Mouse (Mus musculus) liver, embryonic 13.5 days (tissue): Measurements from ENCODE around the gene Pomt2. TPM values are rescaled to one million over a fixed set of nuclear protein-coding genes. Genes with fewer than 3 reads are reported as not detected.

Experiments
- ATAC-seq: fragments of 200-750 bp; cut with Nextera tagmentation; 2 replicates; pipeline ENCODE4 v1.8.0; 2017; ENCODE audit warnings: low read depth, mild to moderate bottlenecking, moderate number of reproducible peaks, moderate library complexity
- DNase-seq: peaks from one replicate; pipeline ENCODE4 v3.0.0; 2022
- H3K27ac ChIP-seq: fragments of 300-500 bp; sonication (generic); 2 replicates; pipeline ENCODE4 v1.5.1; 2015; ENCODE audit warnings: moderate library complexity, mild to moderate bottlenecking, inconsistent platforms
- H3K27me3 ChIP-seq: fragments of 300-500 bp; sonication (generic); 2 replicates; pipeline ENCODE4 v1.6.1; 2015; ENCODE audit warnings: mild to moderate bottlenecking, inconsistent platforms
- H3K36me3 ChIP-seq: fragments of 300-500 bp; sonication (generic); 2 replicates; pipeline ENCODE4 v1.6.1; 2015; ENCODE audit warnings: mild to moderate bottlenecking, inconsistent platforms
- H3K4me1 ChIP-seq: fragments of 300-500 bp; sonication (generic); replicated peaks from 2 replicates; pipeline ENCODE4 v1.6.1; 2015; ENCODE audit warnings: inconsistent platforms
- H3K4me2 ChIP-seq: fragments of 300-500 bp; sonication (generic); 2 replicates; pipeline ENCODE4 v1.6.1; 2015; ENCODE audit warnings: inconsistent platforms, mild to moderate bottlenecking, moderate library complexity
- H3K4me3 ChIP-seq: fragments of 300-500 bp; sonication (generic); replicated peaks from 2 replicates; pipeline ENCODE4 v1.5.1; 2015; ENCODE audit warnings: mild to moderate bottlenecking, inconsistent platforms
- H3K9ac ChIP-seq: fragments of 300-500 bp; sonication (generic); 2 replicates; pipeline ENCODE4 v1.6.1; 2015; ENCODE audit warnings: mild to moderate bottlenecking, inconsistent platforms
- H3K9me3 ChIP-seq: fragments of 300-500 bp; sonication (generic); replicated peaks from 2 replicates; pipeline ENCODE4 v1.6.1; 2016; ENCODE audit warnings: inconsistent platforms
- WGBS: fragments of 180-500 bp; shearing (Covaris S2); methylation state at CpG from one replicate; pipeline ENCODE4 v1.1.7; 2015; ENCODE audit not compliant: insufficient replicate concordance; 5-methylcytosine and 5-hydroxymethylcytosine counted together
- polyA plus RNA-seq: library from polyadenylated mRNA; unstranded; fragments of >200 nt; fragmentation: Nextera tagmentation; extraction: Ambion mirVana; gene quantifications from 2 replicates; pipeline ENCODE4 v1.2.1, GENCODE M21; 2015

The Pomt2 gene
- polyA plus RNA-seq, 1 experiment from 2014 or later: 3.8 TPM

DNA sequence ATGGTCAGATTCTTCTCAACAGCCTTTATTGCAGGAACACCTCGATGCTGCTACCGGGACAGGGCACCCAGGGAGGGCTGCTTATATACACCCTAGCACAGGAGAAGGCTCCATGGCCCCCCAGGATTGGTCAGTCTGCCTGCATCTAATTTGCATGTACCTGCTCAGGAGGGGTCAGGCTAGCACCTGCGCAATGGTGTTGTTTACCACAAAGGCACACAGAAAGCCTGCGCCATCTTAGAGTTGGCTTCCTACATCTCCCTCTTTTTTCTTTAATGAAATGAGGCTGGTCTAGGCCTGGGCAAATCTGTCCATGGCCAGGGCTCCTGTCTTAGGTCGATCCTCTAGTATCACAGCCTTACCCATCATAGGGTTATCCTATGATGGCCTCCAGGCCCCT is 1.7 kb upstream of the Pomt2 start:
- WGBS: 87% methylated on average over 5 of the region's 5 CpGs
- H3K4me1 ChIP-seq: peaks cover 25% of the 10 kb centered on the region

DNA sequence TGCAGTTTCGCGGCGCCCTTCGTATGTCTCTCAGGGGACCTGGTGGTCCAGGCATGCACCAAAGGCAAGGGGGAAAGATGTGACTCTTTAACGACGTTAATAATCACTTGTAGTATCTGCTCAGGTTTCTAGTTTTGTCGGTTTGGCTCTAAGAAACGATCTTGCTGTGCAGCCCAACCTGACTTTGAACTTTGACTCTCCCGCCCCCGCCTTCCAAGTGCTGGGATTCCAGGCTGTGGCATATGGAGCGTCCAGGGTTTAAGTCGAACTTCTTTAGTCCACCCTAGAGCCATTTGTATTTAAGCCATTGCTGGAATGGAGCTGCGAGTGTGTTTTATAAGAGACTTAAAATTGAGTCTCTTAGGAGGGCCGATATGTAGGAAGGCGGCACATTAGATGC is 368 bp upstream of the Pomt2 start:
- Histone ChIP-seq H3K27ac (peak overlapping the region; percentile 81), H3K36me3 (peaks cover 9% of the 10 kb centered on the region), H3K4me1 (peaks cover 25% of the 10 kb centered on the region), H3K27me3 (no peaks in the 10 kb centered on the region), H3K4me2 (peak overlapping the region; percentile 77), H3K9ac (peak overlapping the region; percentile 82), H3K9me3 (peaks cover 4% of the 10 kb centered on the region; the same call in 1 of the 2 replicates), H3K4me3 (peak overlapping the region; percentile 75)
- DNase-seq: no peak
- 15% methylated on average over 15 of the region's 15 CpGs for WGBS
- no peak for ATAC-seq

More for the DNA sequence above, 1.7 kb upstream of the Pomt2 start:
- DNase-seq: no peak
- peaks cover 9% of the 10 kb centered on the region for H3K36me3 ChIP-seq
- H3K27ac ChIP-seq: no peak overlapping the region
- H3K9ac ChIP-seq: no peak overlapping the region
- no peak overlapping the region for H3K4me3 ChIP-seq
- H3K4me2 ChIP-seq: no peak overlapping the region
- no peaks in the 10 kb centered on the region for H3K27me3 ChIP-seq
- no peak for ATAC-seq
- H3K9me3 ChIP-seq: peaks cover 4% of the 10 kb centered on the region; the same call in 1 of the 2 replicates

DNA sequence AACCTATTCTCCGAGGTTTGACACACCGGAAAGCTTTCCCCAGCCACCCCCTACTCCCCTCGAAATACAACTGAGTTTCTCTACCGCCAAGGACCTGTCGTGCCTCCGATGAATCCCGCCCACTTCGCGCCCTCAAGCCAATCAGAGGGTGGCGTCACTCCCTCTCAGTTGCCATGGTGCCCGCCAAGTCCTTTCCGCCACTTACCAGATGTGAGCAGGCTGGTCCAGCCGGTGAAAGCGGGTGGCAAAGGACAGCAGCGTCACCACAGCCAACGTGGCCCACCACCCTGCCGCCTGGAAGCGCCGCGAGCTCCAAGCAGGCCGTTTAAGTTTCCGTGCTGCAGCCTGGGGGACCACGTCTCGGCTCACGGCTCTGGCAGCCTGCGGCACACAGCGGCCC is 802 bp downstream of the Pomt2 start, which contains the start of gene Gstz1:
TSS of gene Gstz1 (plus strand) at position 200 of the 400 bp plus-strand sequence.
- peaks cover 25% of the 10 kb centered on the region for H3K4me1 ChIP-seq
- no peaks in the 10 kb centered on the region for H3K9me3 ChIP-seq
- H3K27ac ChIP-seq: peak within 1 kb of the TSS; percentile 81
- DNase-seq: peak; percentile 86
- ATAC-seq: peak; percentile 80
- peak within 1 kb of the TSS; percentile 82 for H3K9ac ChIP-seq
- peak within 1 kb of the TSS; percentile 77 for H3K4me2 ChIP-seq
- under 1% methylated on average over 27 of the region's 27 CpGs for WGBS
- peak within 1 kb of the TSS; percentile 75 for H3K4me3 ChIP-seq
- H3K27me3 ChIP-seq: no peaks in the 10 kb centered on the region
- peaks cover 9% of the 10 kb centered on the region for H3K36me3 ChIP-seq

DNA sequence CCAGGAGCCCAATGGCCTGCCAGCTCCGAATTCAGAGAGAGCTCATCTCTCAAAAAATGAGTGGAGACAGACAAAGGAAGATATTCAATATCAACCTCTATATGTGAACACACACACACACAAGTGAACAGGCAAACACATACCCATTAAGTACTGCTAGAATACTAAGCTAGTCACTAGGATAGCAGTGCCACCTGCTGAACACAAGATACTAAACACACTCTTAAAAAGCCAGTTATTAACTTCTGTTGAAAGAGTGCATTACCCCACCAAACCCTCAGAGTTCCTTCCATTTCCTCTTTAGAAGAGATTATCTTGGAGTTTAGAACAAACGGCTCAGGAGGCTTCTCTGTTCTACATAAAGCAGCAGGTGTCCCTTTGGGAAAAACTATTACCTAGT is 5.6 kb downstream of the Pomt2 start:
- 53% methylated on average over 2 of the region's 2 CpGs for WGBS
- DNase-seq: no peak

DNA sequence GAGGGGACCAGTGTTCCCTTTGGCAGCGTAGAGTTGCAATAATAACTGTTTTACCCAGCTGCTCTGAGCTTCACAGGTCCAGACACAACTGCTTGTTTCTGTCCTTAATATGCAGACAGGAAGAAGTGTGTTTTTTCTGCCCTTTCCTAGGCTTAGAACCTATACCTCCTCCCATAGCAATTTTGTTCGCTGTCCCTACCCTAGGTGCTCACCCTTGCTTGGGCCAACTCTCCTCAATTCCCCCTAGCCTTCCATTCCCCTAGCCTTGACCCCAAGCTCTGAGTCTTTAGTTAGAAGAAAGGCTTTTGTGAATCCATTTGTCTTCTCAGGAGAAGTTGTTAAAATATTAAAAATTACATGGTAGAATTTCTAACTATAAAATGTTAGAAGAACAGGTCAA is 9.0 kb downstream of the Pomt2 start:
- Histone ChIP-seq H3K4me2 (no peak overlapping the region), H3K36me3 (peaks cover 7% of the 10 kb centered on the region; the same call in 1 of the 2 replicates), H3K4me3 (no peak overlapping the region), H3K27ac (no peak overlapping the region), H3K9me3 (no peaks in the 10 kb centered on the region), H3K4me1 (no peaks in the 10 kb centered on the region), H3K27me3 (no peaks in the 10 kb centered on the region), H3K9ac (no peak overlapping the region)
- no peak for DNase-seq
- ATAC-seq: no peak
- WGBS: 69% methylated on average over 2 of the region's 2 CpGs

More for the DNA sequence above, 5.6 kb downstream of the Pomt2 start:
- Histone ChIP-seq H3K27me3 (no peaks in the 10 kb centered on the region), H3K27ac (no peak overlapping the region), H3K4me2 (no peak overlapping the region), H3K4me1 (peaks cover 14% of the 10 kb centered on the region), H3K9ac (no peak overlapping the region), H3K36me3 (peaks cover 7% of the 10 kb centered on the region; the same call in 1 of the 2 replicates), H3K4me3 (no peak overlapping the region), H3K9me3 (no peaks in the 10 kb centered on the region)
- ATAC-seq: no peak

DNA sequence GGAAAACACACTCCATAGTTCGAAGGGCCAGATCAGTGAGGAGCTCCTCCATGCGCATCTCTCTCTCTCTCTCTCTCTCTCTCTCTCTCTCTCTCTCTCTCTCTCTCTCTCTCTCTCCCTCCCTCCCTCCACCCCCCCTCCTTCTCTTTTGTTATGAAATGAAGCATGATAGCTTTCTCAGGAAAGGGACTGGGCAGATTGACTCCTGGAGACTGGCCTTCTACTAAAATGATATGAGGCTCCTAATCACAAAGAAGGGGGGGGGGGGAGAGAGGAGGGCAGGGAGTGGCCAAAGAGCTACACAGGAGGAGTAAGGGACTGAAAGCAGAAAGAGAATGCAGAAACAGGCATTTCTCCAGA is 9.4 kb downstream of the Pomt2 start:
- no peak overlapping the region for H3K9ac ChIP-seq
- H3K4me3 ChIP-seq: no peak overlapping the region
- no peaks in the 10 kb centered on the region for H3K9me3 ChIP-seq
- no peaks in the 10 kb centered on the region for H3K27me3 ChIP-seq
- WGBS: 78% methylated on average over 2 of the region's 2 CpGs
- no peak overlapping the region for H3K4me2 ChIP-seq
- ATAC-seq (no peak), DNase-seq (no peak)
- H3K27ac ChIP-seq: no peak overlapping the region
- no peaks in the 10 kb centered on the region for H3K4me1 ChIP-seq
- H3K36me3 ChIP-seq: peaks cover 7% of the 10 kb centered on the region; the same call in 1 of the 2 replicates

DNA sequence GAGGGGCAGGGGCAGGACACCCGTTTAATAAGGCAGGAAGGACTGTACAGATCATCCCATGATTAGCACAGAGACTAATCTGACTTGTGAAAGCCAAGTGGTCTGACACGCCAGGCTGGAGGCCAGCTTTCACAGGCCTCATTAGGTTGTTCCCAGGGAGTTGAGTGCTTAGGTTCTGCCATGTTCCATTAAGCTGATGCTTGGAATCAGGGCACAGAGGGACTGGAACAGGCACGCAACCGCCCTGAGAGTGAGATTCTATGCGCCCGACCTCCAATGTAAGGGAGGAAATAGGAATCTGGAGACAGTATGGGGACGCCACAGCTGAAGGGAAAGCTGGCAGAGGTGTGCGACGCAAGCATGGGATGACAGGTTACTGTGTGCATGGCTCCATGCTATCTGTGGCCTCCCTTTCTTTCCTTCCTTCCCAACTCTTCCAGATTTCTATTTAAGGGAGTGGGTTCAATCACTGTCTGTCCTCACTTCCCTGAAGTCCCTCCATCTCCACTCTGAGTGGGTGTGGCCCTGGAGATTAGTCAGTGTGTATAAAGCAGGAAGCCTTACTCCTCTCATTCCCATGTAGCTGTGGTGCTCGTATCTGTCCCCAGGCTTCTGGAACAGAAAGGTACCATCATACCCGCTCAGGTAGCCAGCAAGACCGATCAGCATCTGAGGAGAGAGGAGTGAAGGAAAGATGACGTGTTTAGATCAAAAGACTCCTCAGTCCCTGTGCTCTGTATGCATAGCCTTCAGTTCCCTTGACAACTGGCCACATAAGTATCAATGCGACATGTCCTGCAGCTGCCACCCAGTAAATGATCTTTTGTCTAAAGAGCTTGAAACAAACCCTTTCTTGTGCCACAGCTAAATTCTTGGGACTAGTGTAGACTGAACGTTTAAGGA is 10.1 kb downstream of the Pomt2 start:
- WGBS: 81% methylated on average over 15 of the region's 15 CpGs
- no peak overlapping the region for H3K9ac ChIP-seq
- no peaks in the 10 kb centered on the region for H3K9me3 ChIP-seq
- DNase-seq (no peak), ATAC-seq (no peak)
- peaks cover 7% of the 10 kb centered on the region; the same call in 1 of the 2 replicates for H3K36me3 ChIP-seq
- H3K4me3 ChIP-seq: no peak overlapping the region
- peaks cover 3% of the 10 kb centered on the region for H3K4me1 ChIP-seq
- H3K4me2 ChIP-seq: no peak overlapping the region
- H3K27ac ChIP-seq: no peak overlapping the region
- H3K27me3 ChIP-seq: no peaks in the 10 kb centered on the region

DNA sequence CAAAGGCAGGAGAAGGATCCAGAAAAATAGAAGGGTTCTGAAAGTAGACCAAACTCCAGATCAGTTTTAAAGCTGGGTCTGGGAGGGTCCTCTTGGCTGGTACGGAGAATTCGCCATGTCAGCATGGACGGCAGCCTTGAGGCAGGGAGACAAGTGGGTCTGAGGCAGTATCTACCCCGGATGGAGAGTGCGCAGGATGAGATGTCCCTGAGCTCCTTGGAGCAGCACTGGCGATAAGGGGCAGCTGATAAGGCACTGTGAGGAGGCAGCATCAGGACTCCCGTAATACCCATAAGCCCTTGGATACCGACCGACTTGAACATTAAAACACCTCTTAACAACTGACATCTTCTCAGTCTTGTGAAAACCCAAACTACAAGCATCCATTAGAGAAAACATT is 15.0 kb downstream of the Pomt2 start:
- ATAC-seq (peak; percentile 63; the same call in 1 of the 2 replicates), DNase-seq (no peak)
- H3K4me3 ChIP-seq: no peak overlapping the region
- WGBS: 52% methylated on average over 9 of the region's 9 CpGs
- H3K4me1 ChIP-seq: peaks cover 12% of the 10 kb centered on the region
- H3K9me3 ChIP-seq: no peaks in the 10 kb centered on the region
- H3K27me3 ChIP-seq: no peaks in the 10 kb centered on the region
- no peak overlapping the region for H3K9ac ChIP-seq
- peaks cover 13% of the 10 kb centered on the region; the same call in 1 of the 2 replicates for H3K36me3 ChIP-seq
- no peak overlapping the region for H3K27ac ChIP-seq
- no peak overlapping the region for H3K4me2 ChIP-seq

DNA sequence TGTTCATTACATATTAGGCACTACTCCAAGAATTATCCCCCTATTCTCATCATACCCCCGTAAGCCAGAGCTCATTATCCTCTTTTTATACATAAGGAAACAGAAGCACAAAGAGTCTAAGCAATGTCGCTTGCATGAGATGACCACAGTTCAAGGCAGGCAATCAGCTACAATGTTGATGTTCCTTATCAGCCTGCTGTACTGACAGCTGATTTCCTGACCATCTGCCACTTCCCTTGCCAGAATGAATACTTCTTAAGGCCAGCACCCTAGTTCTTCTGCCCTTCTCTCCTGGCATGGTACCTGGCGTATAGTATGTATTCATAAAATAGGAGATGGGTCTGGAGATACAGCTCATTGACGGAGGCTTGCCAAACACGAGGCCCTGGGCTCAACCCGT is 15.6 kb downstream of the Pomt2 start:
- Histone ChIP-seq H3K27me3 (no peaks in the 10 kb centered on the region), H3K4me1 (peaks cover 12% of the 10 kb centered on the region), H3K27ac (no peak overlapping the region), H3K9me3 (no peaks in the 10 kb centered on the region), H3K4me3 (no peak overlapping the region), H3K4me2 (no peak overlapping the region), H3K36me3 (peaks cover 7% of the 10 kb centered on the region; the same call in 1 of the 2 replicates), H3K9ac (no peak overlapping the region)
- no peak for ATAC-seq
- DNase-seq: no peak
- WGBS: 50% methylated on average over 6 of the region's 6 CpGs

DNA sequence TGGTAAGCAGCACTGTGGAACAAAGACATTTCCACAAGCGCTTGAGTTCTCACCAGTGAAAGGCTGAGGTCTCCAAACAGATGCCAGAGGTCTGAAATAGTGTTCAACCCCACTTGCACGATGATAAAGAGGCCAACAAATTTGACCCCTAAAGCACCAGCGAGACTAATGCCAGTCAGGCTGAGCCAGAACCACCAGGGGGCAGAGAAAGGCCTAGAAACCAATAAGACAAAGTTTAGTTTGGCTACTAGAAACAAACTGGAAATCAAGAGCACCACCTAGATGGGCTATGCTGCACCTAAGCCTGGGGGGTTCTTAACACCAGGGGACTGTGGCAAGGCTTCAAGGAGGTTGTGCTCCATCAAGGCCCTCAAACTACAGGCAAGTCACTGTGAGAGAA is 16.1 kb downstream of the Pomt2 start:
- WGBS: 55% methylated on average over 3 of the region's 3 CpGs
- Histone ChIP-seq H3K4me3 (no peak overlapping the region), H3K27ac (no peak overlapping the region), H3K9ac (no peak overlapping the region), H3K9me3 (no peaks in the 10 kb centered on the region), H3K27me3 (no peaks in the 10 kb centered on the region), H3K36me3 (0 out of 2 replicates have a peak, but pooled peaks cover 6% of the 10 kb centered on the region), H3K4me2 (no peak overlapping the region), H3K4me1 (peaks cover 12% of the 10 kb centered on the region)
- DNase-seq (peak; percentile 18), ATAC-seq (no peak)

DNA sequence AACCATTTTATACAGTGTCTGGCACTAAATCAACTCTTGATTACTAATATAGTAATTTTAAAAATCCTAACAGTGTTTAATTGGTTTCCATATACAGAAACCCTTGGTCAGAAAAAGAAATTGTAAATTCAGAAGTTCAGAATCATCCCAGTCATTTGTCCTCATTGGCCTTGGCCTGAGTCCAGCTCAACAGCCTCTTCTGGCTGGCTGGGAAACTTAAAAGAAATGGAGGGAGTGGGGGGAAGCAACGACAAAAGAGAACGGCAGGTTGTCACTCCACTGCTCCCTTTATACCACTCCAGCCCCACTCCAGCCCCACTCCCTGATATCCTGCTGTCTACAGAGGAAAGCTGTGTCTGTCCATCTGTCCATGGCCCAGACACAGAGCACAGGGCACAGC is 16.6 kb downstream of the Pomt2 start:
- H3K27ac ChIP-seq: no peak overlapping the region
- 0 out of 2 replicates have a peak, but pooled peaks cover 6% of the 10 kb centered on the region for H3K36me3 ChIP-seq
- no peak overlapping the region for H3K4me2 ChIP-seq
- no peak for DNase-seq
- peaks cover 12% of the 10 kb centered on the region for H3K4me1 ChIP-seq
- no peaks in the 10 kb centered on the region for H3K9me3 ChIP-seq
- no peak overlapping the region for H3K9ac ChIP-seq
- H3K4me3 ChIP-seq: no peak overlapping the region
- H3K27me3 ChIP-seq: no peaks in the 10 kb centered on the region
- ATAC-seq: no peak
- 83% methylated on average over 2 of the region's 2 CpGs for WGBS
